Mouse (Mus musculus): Measurements from ENCODE around the gene Ufsp1. TPM values are rescaled to one million over a fixed set of nuclear protein-coding genes. Genes with fewer than 3 reads are reported as not detected.

Ufsp1 gene
- total and polyA plus RNA-seq, 3 experiments, result 6.9 to 16.1 TPM; not detected in 1

GRCm38 (mm10) chr5:137297126-137297525 is 2.7 kb downstream of the Ufsp1 start:
- Histone ChIP-seq H3K27me3 (ENCODE audit: control insufficient read depth in 1 of 2, insufficient read depth in 2 of 2, low read length in 2 of 2) (no peaks in the 10 kb centered on the region), H3K9ac (ENCODE audit: control insufficient read depth, low read depth, low read length, poor library complexity, severe bottlenecking) (no peak overlapping the region), H3K79me2 (ENCODE audit: control insufficient read depth, insufficient read depth, low read length, poor library complexity) (peaks cover 8% of the 10 kb centered on the region), H3K27ac (ENCODE audit: control insufficient read depth, low read depth, low read length) (no peak overlapping the region), H3K4me1 (ENCODE audit: control insufficient read depth in 1 of 2, insufficient read depth in 2 of 2, low read length in 2 of 2) (peaks cover 8 to 24% of the 10 kb centered on the region in 2 experiments), H3K9me3 (replicated peaks; ENCODE audit: insufficient read depth, low read length) (no peaks in the 10 kb centered on the region), H3K36me3 (ENCODE audit: control insufficient read depth in 1 of 2, insufficient read depth in 2 of 2, low read length in 2 of 2) (peaks cover 28 to 34% of the 10 kb centered on the region in 2 experiments), H3K4me3 (ENCODE audit: control insufficient read depth in 1 of 2, insufficient read depth in 1 of 2, low read depth in 2 of 2, low read length in 2 of 2) (no peak overlapping the region)
- no peak for DNase-seq (ENCODE audit: low read depth, low spot score)
- TF ChIP-seq CTCF (IDR thresholded peaks at IDR 0.05 in 2 of 3, conservative IDR thresholded peaks at IDR 0.05 in 1 of 3; ENCODE audit: control insufficient read depth in 1 of 3, insufficient read depth in 1 of 3, low read depth in 2 of 3, low read length in 3 of 3, poor library complexity in 1 of 3, severe bottlenecking in 1 of 3) (no peak), TAL1 (IDR thresholded peaks at IDR 0.05; ENCODE audit: low read length) (no peak), JUND (IDR thresholded peaks at IDR 0.05; ENCODE audit: low read depth, low read length) (no peak), POLR2AphosphoS2 (IDR thresholded peaks at IDR 0.05; ENCODE audit: low read length) (no peak; the same call in 1 of the 2 replicates), ZNF384 (IDR thresholded peaks at IDR 0.05; ENCODE audit: low read depth, low read length) (no peak), MAZ (IDR thresholded peaks at IDR 0.05; ENCODE audit: low read depth, low read length) (no peak), BHLHE40 (IDR thresholded peaks at IDR 0.05; ENCODE audit: borderline replicate concordance, low read depth, low read length) (no peak), RAD21 (IDR thresholded peaks at IDR 0.05; ENCODE audit: low read depth, low read length) (no peak), NELFE (IDR thresholded peaks at IDR 0.05; ENCODE audit: low read depth, low read length) (no peak), TBP (IDR thresholded peaks at IDR 0.05; ENCODE audit: low read depth, low read length) (no peak), USF2 (IDR thresholded peaks at IDR 0.05; ENCODE audit: borderline replicate concordance in 1 of 2, insufficient read depth in 1 of 2, low read depth in 1 of 2, low read length in 2 of 2) (no peak), MEF2A (IDR thresholded peaks at IDR 0.05; ENCODE audit: extremely low read depth, insufficient replicate concordance, low read depth, low read length, poor library complexity, severe bottlenecking) (no peak), ZMIZ1 (IDR thresholded peaks at IDR 0.05; ENCODE audit: low read depth, low read length) (no peak)

- Histone ChIP-seq H3K4me3 (ENCODE audit: control insufficient read depth in 1 of 2, insufficient read depth in 1 of 2, low read depth in 2 of 2, low read length in 2 of 2) (no peak overlapping the region), H3K79me2 (ENCODE audit: control insufficient read depth, insufficient read depth, low read length, poor library complexity) (peaks cover 12% of the 10 kb centered on the region), H3K9me3 (replicated peaks; ENCODE audit: insufficient read depth, low read length) (no peaks in the 10 kb centered on the region), H3K36me3 (ENCODE audit: control insufficient read depth in 1 of 2, insufficient read depth in 2 of 2, low read length in 2 of 2) (peaks cover 28 to 35% of the 10 kb centered on the region in 2 experiments), H3K27ac (ENCODE audit: control insufficient read depth, low read depth, low read length) (peak overlapping the region; percentile 36), H3K4me1 (ENCODE audit: control insufficient read depth in 1 of 2, insufficient read depth in 2 of 2, low read length in 2 of 2) (peaks cover 6 to 30% of the 10 kb centered on the region in 2 experiments), H3K27me3 (ENCODE audit: control insufficient read depth in 1 of 2, insufficient read depth in 2 of 2, low read length in 2 of 2) (no peaks in the 10 kb centered on the region), H3K9ac (ENCODE audit: control insufficient read depth, low read depth, low read length, poor library complexity, severe bottlenecking) (no peak overlapping the region)
- peak; percentile 77 for DNase-seq (ENCODE audit: low read depth, low spot score)
- TF ChIP-seq GATA1 (IDR thresholded peaks at IDR 0.05; ENCODE audit: low read depth, low read length) (peak; percentile 50), TCF12 (IDR thresholded peaks at IDR 0.05; ENCODE audit: low read depth, low read length) (peak; percentile 30; the same call in 1 of the 2 replicates), NELFE (IDR thresholded peaks at IDR 0.05; ENCODE audit: low read depth, low read length) (no peak), SIN3A (IDR thresholded peaks at IDR 0.05; ENCODE audit: low read length) (peak; percentile 23; the same call in 1 of the 2 replicates), RCOR1 (IDR thresholded peaks at IDR 0.05; ENCODE audit: low read depth, low read length) (0 out of 2 replicates have a peak, but pooled peaks have one; percentile 6), MYC (IDR thresholded peaks at IDR 0.05; ENCODE audit: low read depth, low read length) (no peak), ETS1 (IDR thresholded peaks at IDR 0.05; ENCODE audit: low read depth, low read length) (peak; percentile 54; the same call in 1 of the 2 replicates), EP300 (IDR thresholded peaks at IDR 0.05; ENCODE audit: low read depth in 1 of 2, low read length in 2 of 2) (peak; percentile 50 to 72; a peak in 3 of 4 replicates), CTCF (IDR thresholded peaks at IDR 0.05 in 2 of 3, conservative IDR thresholded peaks at IDR 0.05 in 1 of 3; ENCODE audit: control insufficient read depth in 1 of 3, insufficient read depth in 1 of 3, low read depth in 2 of 3, low read length in 3 of 3, poor library complexity in 1 of 3, severe bottlenecking in 1 of 3) (no peak)
Observed at GRCm38 (mm10) chr5:137299240-137299639, 4.8 kb downstream of the Ufsp1 start.

All from MEL (cell line).